Comparison of ENCODE assay signal across 8 mouse cellular contexts in genomic region chr16:44138979-44139535, GRCm38 (mm10). TPM values are rescaled to one million over a fixed set of nuclear protein-coding genes. Genes with fewer than 3 reads are reported as not detected.
DNase-seq lines count a peak whose midpoint lies in the region; ATAC-seq and TF ChIP-seq lines count a peak whose summit lies in the region.

No protein-coding gene starts in this region.

- TF ChIP-seq POLR2A in testis, adult 2 months (IDR thresholded peaks at IDR 0.05; ENCODE audit: control insufficient read depth, low read depth, low read length): peak; percentile 59; the same call in 1 of the 2 replicates

- H3K9me3 ChIP-seq in E14TG2a.4 (ENCODE audit: low read length): no peaks in the 10 kb centered on the region
- H3K9me3 ChIP-seq in forebrain, embryonic 12.5 days: no peaks in the 10 kb centered on the region
- H3K9me3 ChIP-seq in heart, postnatal 0 days (replicated peaks; ENCODE audit: control insufficient read depth, low read length): no peaks in the 10 kb centered on the region
- H3K9me3 ChIP-seq in liver, embryonic 16.5 days (replicated peaks; ENCODE audit: control insufficient read depth, low read length): no peaks in the 10 kb centered on the region
- H3K9me3 ChIP-seq in neural tube, embryonic 13.5 days: no peaks in the 10 kb centered on the region

- peak overlapping the region; percentile 99 for H3K27ac ChIP-seq in forebrain, embryonic 12.5 days
- peak overlapping the region; percentile 99 for H3K27ac ChIP-seq in heart, postnatal 0 days (ENCODE audit: low read depth)
- H3K27ac ChIP-seq in liver, embryonic 16.5 days (ENCODE audit: low read length): peak overlapping the region; percentile 99
- H3K27ac ChIP-seq in neural tube, embryonic 13.5 days (replicated peaks): peak overlapping the region; percentile 99
- peak overlapping the region; percentile 98 for H3K27ac ChIP-seq in testis, adult 2 months (ENCODE audit: control insufficient read depth, insufficient read depth, low read depth, low read length)

- no peak for TF ChIP-seq CTCF in E14TG2a.4 (conservative IDR thresholded peaks at IDR 0.05; ENCODE audit: low read length)
- TF ChIP-seq CTCF in heart, postnatal 0 days (IDR thresholded peaks at IDR 0.05; ENCODE audit: low read depth): no peak
- no peak for TF ChIP-seq CTCF in testis, adult 2 months (IDR thresholded peaks at IDR 0.05; ENCODE audit: control insufficient read depth, insufficient read depth, insufficient replicate concordance, low read depth, low read length)

- peak overlapping the region; percentile 99 for H3K4me3 ChIP-seq in E14TG2a.4 (replicated peaks; ENCODE audit: low read length)
- H3K4me3 ChIP-seq in forebrain, embryonic 12.5 days (replicated peaks): peak overlapping the region; percentile 94
- H3K4me3 ChIP-seq in heart, postnatal 0 days (ENCODE audit: low read depth, low read length): peak overlapping the region; percentile 93
- H3K4me3 ChIP-seq in liver, embryonic 16.5 days (ENCODE audit: low read depth, low read length): peak overlapping the region; percentile 95
- H3K4me3 ChIP-seq in neural tube, embryonic 13.5 days: peak overlapping the region; percentile 97
- H3K4me3 ChIP-seq in testis, adult 2 months (ENCODE audit: control insufficient read depth, low read depth, low read length): peak overlapping the region; percentile 100

- H3K4me1 ChIP-seq in E14TG2a.4 (replicated peaks; ENCODE audit: low read depth, low read length): peaks cover 43% of the 10 kb centered on the region
- peaks cover 15% of the 10 kb centered on the region for H3K4me1 ChIP-seq in forebrain, embryonic 12.5 days
- H3K4me1 ChIP-seq in heart, postnatal 0 days (ENCODE audit: control insufficient read depth, insufficient read depth): peaks cover 16% of the 10 kb centered on the region
- peaks cover 16% of the 10 kb centered on the region for H3K4me1 ChIP-seq in liver, embryonic 16.5 days (ENCODE audit: control insufficient read depth, low read depth, low read length)
- peaks cover 30% of the 10 kb centered on the region for H3K4me1 ChIP-seq in neural tube, embryonic 13.5 days (replicated peaks)
- peaks cover 7% of the 10 kb centered on the region for H3K4me1 ChIP-seq in testis, adult 2 months (ENCODE audit: control insufficient read depth, insufficient read depth, low read length)

- H3K27me3 ChIP-seq in E14TG2a.4 (ENCODE audit: insufficient read depth, low read length): no peaks in the 10 kb centered on the region
- H3K27me3 ChIP-seq in forebrain, embryonic 12.5 days: no peaks in the 10 kb centered on the region
- H3K27me3 ChIP-seq in heart, postnatal 0 days (ENCODE audit: control insufficient read depth, insufficient read depth, low read length): no peaks in the 10 kb centered on the region
- H3K27me3 ChIP-seq in liver, embryonic 16.5 days (ENCODE audit: control insufficient read depth, insufficient read depth, low read depth, low read length): no peaks in the 10 kb centered on the region
- H3K27me3 ChIP-seq in neural tube, embryonic 13.5 days: no peaks in the 10 kb centered on the region
- no peaks in the 10 kb centered on the region for H3K27me3 ChIP-seq in testis, adult 2 months (ENCODE audit: control insufficient read depth, insufficient read depth, low read length)

- TF ChIP-seq EP300 in heart, postnatal 0 days (IDR thresholded peaks at IDR 0.05; ENCODE audit: low read depth): peak; percentile 93

- ATAC-seq in forebrain, embryonic 12.5 days (ENCODE audit: low FRiP score): peak; percentile 88
- peak; percentile 84 for ATAC-seq in heart, postnatal 0 days (ENCODE audit: insufficient read depth, low read depth)
- ATAC-seq in liver, embryonic 16.5 days (ENCODE audit: low read depth): peak; percentile 80
- peak; percentile 91 for ATAC-seq in neural tube, embryonic 13.5 days (ENCODE audit: low read depth)

- peak overlapping the region; percentile 88 for H3K4me2 ChIP-seq in forebrain, embryonic 12.5 days
- peak overlapping the region; percentile 97 for H3K4me2 ChIP-seq in heart, postnatal 0 days (ENCODE audit: low read depth, low read length)
- H3K4me2 ChIP-seq in liver, embryonic 16.5 days (ENCODE audit: low read depth, low read length): peak overlapping the region; percentile 90
- H3K4me2 ChIP-seq in neural tube, embryonic 13.5 days: peak overlapping the region; percentile 97

- peak; percentile 92 for DNase-seq in c-Kit-positive CD71-positive TER-119-positive erythroid progenitor cells, embryonic 14.5 days (ENCODE audit: low spot score)
- peak; percentile 96 for DNase-seq in heart, postnatal 0 days (ENCODE audit: low spot score)
- peak; percentile 88 to 93 for DNase-seq in kidney, postnatal 4 days

- peaks cover 14% of the 10 kb centered on the region; the same call in 1 of the 2 replicates for H3K36me3 ChIP-seq in E14TG2a.4 (ENCODE audit: insufficient read depth, low read length)
- no peaks in the 10 kb centered on the region for H3K36me3 ChIP-seq in forebrain, embryonic 12.5 days (replicated peaks)
- H3K36me3 ChIP-seq in heart, postnatal 0 days (replicated peaks; ENCODE audit: control insufficient read depth, insufficient read depth, low read length): no peaks in the 10 kb centered on the region
- H3K36me3 ChIP-seq in liver, embryonic 16.5 days (ENCODE audit: control insufficient read depth, insufficient read depth): no peaks in the 10 kb centered on the region
- H3K36me3 ChIP-seq in neural tube, embryonic 13.5 days: no peaks in the 10 kb centered on the region
- no peaks in the 10 kb centered on the region for H3K36me3 ChIP-seq in testis, adult 2 months (ENCODE audit: control insufficient read depth, insufficient read depth, low read length)

- WGBS in forebrain, embryonic 12.5 days: under 1% methylated on average over 25 of the region's 25 CpGs
- under 1% methylated on average over 25 of the region's 25 CpGs for WGBS in heart, postnatal 0 days
- under 1% methylated on average over 25 of the region's 25 CpGs for WGBS in liver, embryonic 16.5 days (ENCODE audit: insufficient replicate concordance)
- under 1% methylated on average over 25 of the region's 25 CpGs for WGBS in neural tube, embryonic 13.5 days

- peak overlapping the region; percentile 94 for H3K9ac ChIP-seq in forebrain, embryonic 12.5 days
- H3K9ac ChIP-seq in heart, postnatal 0 days (replicated peaks; ENCODE audit: low read depth, low read length): peak overlapping the region; percentile 95
- H3K9ac ChIP-seq in liver, embryonic 16.5 days (ENCODE audit: low read depth, low read length): peak overlapping the region; percentile 88
- peak overlapping the region; percentile 96 for H3K9ac ChIP-seq in neural tube, embryonic 13.5 days

RNA-seq across cellular contexts. Expression of gene Atp6v1a, which starts 0.4 kb away (rescaled TPM):
- polyA plus RNA-seq in forebrain, embryonic 12.5 days (2016; fragmentation: Nextera tagmentation; extraction: Ambion mirVana): 55.2 and 60.1 TPM in 2 replicates
- 39.2 and 39.4 TPM in 2 replicates for total RNA-seq in heart, postnatal 0 days (2014; rRNA removed; ENCODE audit: low replicate concordance)
- 22.3 TPM in 2 replicates for polyA plus RNA-seq in heart, postnatal 0 days (2015; fragmentation: Nextera tagmentation; extraction: Ambion mirVana)
- 24.8 and 25.4 TPM in 2 replicates for polyA plus RNA-seq in liver, embryonic 16.5 days (2015; fragmentation: Nextera tagmentation; extraction: Ambion mirVana)
- polyA plus RNA-seq in neural tube, embryonic 13.5 days (2015; fragmentation: Nextera tagmentation; extraction: Ambion mirVana): 91.6 and 95.5 TPM in 2 replicates
- 34.6 and 38.5 TPM in 2 replicates for polyA plus RNA-seq in testis, adult 2 months (2012; rRNA removed)

RNA-seq across cellular contexts. Expression of gene Naa50, which starts 0.6 kb away (rescaled TPM):
- 116 and 117 TPM in 2 replicates for polyA plus RNA-seq in forebrain, embryonic 12.5 days (2016; fragmentation: Nextera tagmentation; extraction: Ambion mirVana)
- total RNA-seq in heart, postnatal 0 days (2014; rRNA removed; ENCODE audit: low replicate concordance): 8.5 and 19.9 TPM in 2 replicates
- 50.1 and 57.6 TPM in 2 replicates for polyA plus RNA-seq in heart, postnatal 0 days (2015; fragmentation: Nextera tagmentation; extraction: Ambion mirVana)
- polyA plus RNA-seq in liver, embryonic 16.5 days (2015; fragmentation: Nextera tagmentation; extraction: Ambion mirVana): 52.5 and 58.0 TPM in 2 replicates
- polyA plus RNA-seq in neural tube, embryonic 13.5 days (2015; fragmentation: Nextera tagmentation; extraction: Ambion mirVana): 54.8 and 65.1 TPM in 2 replicates
- 4.4 and 4.8 TPM in 2 replicates for polyA plus RNA-seq in testis, adult 2 months (2012; rRNA removed)

RNA-seq across cellular contexts. Expression of gene Usf3, which starts 34.0 kb away (rescaled TPM):
- 4.7 and 4.8 TPM in 2 replicates for polyA plus RNA-seq in forebrain, embryonic 12.5 days (2016; fragmentation: Nextera tagmentation; extraction: Ambion mirVana)
- total RNA-seq in heart, postnatal 0 days (2014; rRNA removed; ENCODE audit: low replicate concordance): 9.6 and 9.9 TPM in 2 replicates
- polyA plus RNA-seq in heart, postnatal 0 days (2015; fragmentation: Nextera tagmentation; extraction: Ambion mirVana): 1.1 and 1.4 TPM in 2 replicates
- polyA plus RNA-seq in liver, embryonic 16.5 days (2015; fragmentation: Nextera tagmentation; extraction: Ambion mirVana): 1.4 and 1.5 TPM in 2 replicates
- polyA plus RNA-seq in neural tube, embryonic 13.5 days (2015; fragmentation: Nextera tagmentation; extraction: Ambion mirVana): 1.9 and 3.6 TPM in 2 replicates
- 3.4 and 3.9 TPM in 2 replicates for polyA plus RNA-seq in testis, adult 2 months (2012; rRNA removed)

Comparison
In these comparisons a context has a peak if more than half of its experiments do, and no peak if none do; other contexts are left out.
1. Peak in every context shown above with its lines: DNase-seq, ATAC-seq, H3K4me3 ChIP-seq and H3K27ac ChIP-seq.